Mouse (Mus musculus) liver, postnatal 0 days (tissue): ENCODE measurements at regions not wholly inside any gene's neighbourhood (a gene's known extent, or its start where the extent isn't known, plus 50 kb on each side); places are given as distances from the start of the nearest gene placed in this dataset.
A peak's percentile ranks its signal among the peaks of the same experiment; 100 is the strongest.

Source experiments
- ATAC-seq: fragments of 200-750 bp; cut with Nextera tagmentation; 2 replicates; pipeline ENCODE4 v1.8.0; 2017; ENCODE audit warnings: mild to moderate bottlenecking, moderate library complexity
- DNase-seq: peaks from one replicate; pipeline ENCODE4 v3.0.0-alpha.2; 2016
- H3K27ac ChIP-seq: fragments of 300-500 bp; sonication (generic); 2 replicates; pipeline ENCODE4 v1.5.1; 2014; ENCODE audit warnings: antibody characterized with exemption, moderate library complexity, mild to moderate bottlenecking, low read depth
- H3K27me3 ChIP-seq: fragments of 300-500 bp; sonication (generic); 2 replicates; pipeline ENCODE4 v1.6.1; 2014; ENCODE audit warnings: low read length, control low read depth, mixed read lengths; ENCODE audit not compliant: insufficient read depth
- H3K36me3 ChIP-seq: fragments of 300-500 bp; sonication (generic); replicated peaks from 2 replicates; pipeline ENCODE4 v1.6.1; 2014; ENCODE audit warnings: mild to moderate bottlenecking, control low read depth, low read length, moderate library complexity, mixed read lengths; ENCODE audit not compliant: insufficient read depth
- H3K4me1 ChIP-seq: fragments of 300-500 bp; sonication (generic); 2 replicates; pipeline ENCODE4 v1.6.1; 2014; ENCODE audit warnings: antibody characterized with exemption, mild to moderate bottlenecking, control low read depth; ENCODE audit not compliant: insufficient read depth
- H3K4me2 ChIP-seq: fragments of 300-500 bp; sonication (generic); 2 replicates; pipeline ENCODE4 v1.6.1; 2014; ENCODE audit warnings: low read depth, mild to moderate bottlenecking, low read length, moderate library complexity, mixed read lengths
- H3K4me3 ChIP-seq: fragments of 300-500 bp; sonication (generic); 2 replicates; pipeline ENCODE4 v1.5.1; 2014; ENCODE audit warnings: low read depth, low read length
- H3K9ac ChIP-seq: fragments of 300-500 bp; sonication (generic); replicated peaks from 2 replicates; pipeline ENCODE4 v1.6.1; 2014; ENCODE audit warnings: mild to moderate bottlenecking, moderate library complexity
- H3K9me3 ChIP-seq: fragments of 300-500 bp; sonication (generic); 2 replicates; pipeline ENCODE4 v1.6.1; 2016; ENCODE audit warnings: mild to moderate bottlenecking, control low read depth, low read length, mixed read lengths
- CTCF ChIP-seq: sonication (generic); IDR thresholded peaks from 2 replicates; pipeline ENCODE4 v1.5.1; 2016; ENCODE audit warnings: antibody characterized with exemption, low read depth
- EP300 ChIP-seq: IDR thresholded peaks from 2 replicates; pipeline ENCODE4 v1.6.1; 2016; ENCODE audit warnings: antibody characterized with exemption, low read depth, mild to moderate bottlenecking
- WGBS: fragments of 180-500 bp; shearing (Covaris S2); extraction: QIAGEN DNeasy Blood & Tissue Kit; methylation state at CpG from one replicate; pipeline ENCODE4 v1.1.7; 2014; ENCODE audit not compliant: insufficient replicate concordance; 5-methylcytosine and 5-hydroxymethylcytosine counted together

DNA sequence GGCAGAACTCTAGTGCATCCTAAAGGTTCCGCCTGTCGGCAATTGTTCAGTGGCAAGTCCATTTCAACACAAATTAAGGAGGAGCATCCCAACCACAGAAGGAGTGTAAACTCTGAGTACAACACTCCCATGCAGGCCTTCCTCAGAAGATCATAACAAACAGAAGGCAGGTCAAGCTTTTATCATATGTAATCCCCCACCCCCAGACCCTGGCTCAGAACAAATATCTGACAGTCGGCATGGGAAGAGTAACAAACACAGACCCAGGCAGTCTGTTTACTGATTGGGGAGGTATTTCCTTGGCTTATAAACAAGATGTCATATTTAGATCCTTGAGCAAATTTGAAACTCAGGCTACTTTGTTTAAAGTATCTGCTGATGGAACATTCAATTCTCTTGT lies 174.9 kb upstream of the Rnaseh2b start:
- no peak overlapping the region for H3K9ac ChIP-seq
- no peak overlapping the region for H3K27ac ChIP-seq
- H3K4me1 ChIP-seq, result no peaks in the 10 kb centered on the region
- 79% methylated on average over 3 of the region's 3 CpGs for WGBS
- H3K27me3 ChIP-seq, result no peaks in the 10 kb centered on the region
- H3K4me3 ChIP-seq, result no peak overlapping the region
- no peaks in the 10 kb centered on the region for H3K9me3 ChIP-seq
- no peak overlapping the region for H3K4me2 ChIP-seq
- ATAC-seq, result no peak
- no peak for TF ChIP-seq EP300
- no peak for TF ChIP-seq CTCF
- no peak for DNase-seq
- no peaks in the 10 kb centered on the region for H3K36me3 ChIP-seq

DNA sequence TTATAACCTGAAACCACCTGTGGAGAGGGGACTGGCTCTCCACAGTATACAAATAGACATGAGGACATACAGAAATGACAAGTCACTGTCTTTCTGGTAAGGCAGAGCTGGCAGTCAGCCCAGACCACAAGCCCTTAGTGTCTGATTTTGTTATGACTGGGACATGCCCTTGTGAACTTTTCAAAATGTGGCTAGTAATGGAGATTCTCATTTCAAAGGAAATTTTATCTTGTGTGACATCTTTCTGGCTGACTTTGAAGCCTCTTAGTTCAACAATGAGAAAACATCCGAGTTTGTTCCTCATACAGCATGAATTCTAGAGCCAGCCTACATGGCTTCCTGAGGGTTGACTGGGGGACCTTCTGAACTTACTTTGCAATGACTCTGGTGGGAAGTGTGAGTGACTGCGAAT lies 173.8 kb upstream of the Rnaseh2b start:
- TF ChIP-seq CTCF (no peak), EP300 (no peak)
- no peaks in the 10 kb centered on the region for H3K9me3 ChIP-seq
- DNase-seq (no peak), ATAC-seq (no peak)
- 18% methylated on average over 2 of the region's 2 CpGs for WGBS
- H3K4me1 ChIP-seq, result no peaks in the 10 kb centered on the region
- H3K4me2 ChIP-seq, result no peak overlapping the region
- no peak overlapping the region for H3K9ac ChIP-seq
- H3K27me3 ChIP-seq, result no peaks in the 10 kb centered on the region
- H3K4me3 ChIP-seq, result no peak overlapping the region
- H3K27ac ChIP-seq, result no peak overlapping the region
- no peaks in the 10 kb centered on the region for H3K36me3 ChIP-seq

DNA sequence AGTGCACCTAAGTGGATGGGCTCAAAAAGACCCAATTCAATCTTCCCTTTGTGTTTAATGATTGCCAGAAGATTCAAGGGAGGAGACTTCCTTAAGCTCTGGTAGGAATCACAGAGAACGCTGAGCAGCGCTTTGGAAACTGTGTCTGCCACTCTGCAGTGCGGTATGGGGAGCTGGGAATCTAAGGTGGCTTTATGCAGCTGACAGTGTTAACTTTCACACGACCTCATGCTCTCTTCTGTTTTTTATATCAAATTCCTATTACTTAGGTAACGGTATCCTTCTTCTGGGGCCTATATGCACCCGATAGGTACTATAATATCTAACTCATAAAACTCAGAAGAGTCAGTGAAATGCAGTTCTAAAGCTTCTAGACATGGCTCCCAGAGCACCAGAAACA lies 163.5 kb upstream of the Rnaseh2b start:
- DNase-seq (no peak), ATAC-seq (no peak)
- Histone ChIP-seq H3K4me2 (no peak overlapping the region), H3K4me3 (no peak overlapping the region), H3K9me3 (no peaks in the 10 kb centered on the region), H3K27me3 (no peaks in the 10 kb centered on the region), H3K9ac (no peak overlapping the region), H3K4me1 (no peaks in the 10 kb centered on the region), H3K27ac (no peak overlapping the region), H3K36me3 (no peaks in the 10 kb centered on the region)
- 81% methylated on average over 6 of the region's 6 CpGs for WGBS
- TF ChIP-seq EP300, result no peak
- no peak for TF ChIP-seq CTCF

DNA sequence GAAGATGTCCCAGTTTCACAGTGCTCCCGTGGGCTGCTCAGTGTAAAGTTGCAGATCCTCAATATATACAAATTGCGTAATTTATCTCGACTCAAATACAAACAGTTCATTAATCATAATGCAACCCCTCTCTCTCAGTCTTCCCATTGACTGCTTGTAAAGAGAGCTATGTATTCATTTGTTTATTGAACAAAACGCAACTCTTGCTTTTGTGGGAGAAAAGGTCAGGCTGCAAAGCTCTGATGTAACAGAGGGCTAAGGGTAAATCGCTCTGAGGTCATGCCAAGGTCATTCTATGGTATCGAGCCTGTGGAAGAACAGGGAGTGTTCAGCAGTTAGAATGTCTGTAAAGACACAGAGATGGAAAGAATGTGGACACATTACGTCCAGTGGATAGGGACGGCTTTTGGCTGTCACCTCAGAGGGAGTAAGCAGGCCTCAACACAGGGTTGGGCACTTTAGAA lies 160.0 kb upstream of the Rnaseh2b start:
- no peaks in the 10 kb centered on the region for H3K36me3 ChIP-seq
- no peak overlapping the region for H3K4me2 ChIP-seq
- H3K4me3 ChIP-seq, result no peak overlapping the region
- DNase-seq (peak; percentile 28), ATAC-seq (peak; percentile 91)
- TF ChIP-seq CTCF, result no peak
- no peak for TF ChIP-seq EP300
- no peaks in the 10 kb centered on the region for H3K27me3 ChIP-seq
- peak overlapping the region; percentile 16; the same call in 1 of the 2 replicates for H3K27ac ChIP-seq
- no peaks in the 10 kb centered on the region for H3K4me1 ChIP-seq
- 56% methylated on average over 8 of the region's 8 CpGs for WGBS
- peaks cover 10% of the 10 kb centered on the region for H3K9me3 ChIP-seq
- H3K9ac ChIP-seq, result no peak overlapping the region

DNA sequence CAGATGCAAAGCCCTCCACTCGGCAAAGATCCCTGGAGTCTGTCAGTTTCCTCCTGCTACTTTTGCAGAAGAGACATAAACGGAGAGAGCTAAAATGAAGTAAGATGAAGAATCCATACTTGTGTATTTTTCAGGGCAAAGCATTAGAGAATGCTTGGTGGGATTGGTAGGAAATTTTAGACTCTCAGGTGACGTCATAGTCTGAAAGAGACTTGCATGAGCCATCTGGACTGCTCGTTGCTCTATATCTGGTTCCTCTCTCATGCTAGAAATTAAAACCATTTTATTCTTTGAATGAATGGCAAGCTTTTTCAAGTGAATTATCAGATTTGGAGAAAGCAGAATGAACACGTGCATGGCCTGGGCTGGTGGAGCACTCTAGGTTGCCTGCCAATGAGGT lies 154.4 kb upstream of the Rnaseh2b start:
- DNase-seq, result no peak
- H3K27me3 ChIP-seq, result no peaks in the 10 kb centered on the region
- 68% methylated on average over 5 of the region's 5 CpGs for WGBS
- no peaks in the 10 kb centered on the region for H3K4me1 ChIP-seq
- H3K4me3 ChIP-seq, result no peak overlapping the region
- H3K36me3 ChIP-seq, result no peaks in the 10 kb centered on the region
- no peak overlapping the region for H3K27ac ChIP-seq
- H3K9ac ChIP-seq, result no peak overlapping the region
- no peak for ATAC-seq
- no peak overlapping the region for H3K4me2 ChIP-seq
- TF ChIP-seq CTCF (no peak), EP300 (no peak)
- H3K9me3 ChIP-seq, result peaks cover 10% of the 10 kb centered on the region

DNA sequence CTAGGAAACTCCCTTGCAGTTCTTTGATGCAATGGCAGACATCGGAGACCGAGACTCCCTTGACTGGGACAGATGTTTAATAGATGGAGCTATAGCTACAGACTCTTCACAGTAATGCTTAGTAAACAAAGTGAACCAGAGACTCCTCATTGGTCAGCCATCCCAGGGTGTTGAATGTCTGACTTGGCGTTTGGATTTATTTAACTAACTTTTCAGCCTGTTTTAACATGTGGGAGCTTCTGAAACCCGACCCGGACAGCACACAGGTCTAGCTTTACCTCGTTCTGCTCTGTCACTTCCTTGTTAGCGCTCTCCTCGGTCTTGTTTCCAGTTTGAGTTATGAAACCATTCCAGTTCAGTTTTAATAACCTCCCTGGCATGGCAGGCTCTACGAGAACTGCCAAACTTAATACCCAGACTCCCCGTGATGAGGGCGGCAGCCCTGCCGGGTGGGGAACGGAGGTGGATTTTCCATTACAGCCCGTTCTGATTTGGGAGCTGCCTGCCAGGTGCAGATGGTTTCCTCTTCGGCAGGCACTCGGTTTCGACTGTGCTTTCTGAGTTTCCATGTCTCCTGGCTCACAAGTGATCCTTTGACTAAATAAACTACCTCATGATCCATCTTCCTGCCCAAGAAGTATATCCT lies 147.9 kb upstream of the Rnaseh2b start:
- Histone ChIP-seq H3K36me3 (no peaks in the 10 kb centered on the region), H3K27ac (no peak overlapping the region), H3K9me3 (no peaks in the 10 kb centered on the region), H3K4me2 (no peak overlapping the region), H3K4me1 (no peaks in the 10 kb centered on the region), H3K27me3 (no peaks in the 10 kb centered on the region), H3K9ac (no peak overlapping the region), H3K4me3 (no peak overlapping the region)
- no peak for TF ChIP-seq EP300
- TF ChIP-seq CTCF, result no peak
- no peak for DNase-seq
- ATAC-seq, result no peak
- 65% methylated on average over 17 of the region's 17 CpGs for WGBS
